Mouse (Mus musculus) cerebellum, adult 2 months (tissue): ENCODE measurements around the gene Morc4.

Experiments
- CTCF ChIP-seq: fragments of 200-500 bp; IDR thresholded peaks from 2 replicates; pipeline ENCODE4 v1.5.1; 2011; ENCODE audit warnings: low read depth, mild to moderate bottlenecking, control low read depth, low read length, moderate library complexity, borderline replicate concordance; ENCODE audit not compliant: insufficient read depth
- POLR2A ChIP-seq: fragments of 200-500 bp; IDR thresholded peaks from 2 replicates; pipeline ENCODE4 v1.6.1; 2011; ENCODE audit warnings: low read length, control low read depth, borderline replicate concordance; ENCODE audit not compliant: insufficient read depth

GRCm38 (mm10) chrX:139825402-139825801 is 46.1 kb downstream of the Morc4 start:
- TF ChIP-seq POLR2A (no peak), CTCF (no peak)
